Mouse (Mus musculus) adrenal gland, postnatal 10 days (tissue): ENCODE results near the gene Pcsk2. TPM values are rescaled to one million over a fixed set of nuclear protein-coding genes. Genes with fewer than 3 reads are reported as not detected.

Source experiments
- DNase-seq: peaks from one replicate; pipeline ENCODE4 v3.0.0; 2021; ENCODE audit warnings: mixed read lengths
- total RNA-seq, 2 experiments: library from RNA; stranded (reverse); gene quantifications; 2 replicates each; pipeline ENCODE4 v1.2.3; 2021

The Pcsk2 gene
- total RNA-seq, 2 experiments from 2014 or later: 3.6 to 4.0 TPM

DNA sequence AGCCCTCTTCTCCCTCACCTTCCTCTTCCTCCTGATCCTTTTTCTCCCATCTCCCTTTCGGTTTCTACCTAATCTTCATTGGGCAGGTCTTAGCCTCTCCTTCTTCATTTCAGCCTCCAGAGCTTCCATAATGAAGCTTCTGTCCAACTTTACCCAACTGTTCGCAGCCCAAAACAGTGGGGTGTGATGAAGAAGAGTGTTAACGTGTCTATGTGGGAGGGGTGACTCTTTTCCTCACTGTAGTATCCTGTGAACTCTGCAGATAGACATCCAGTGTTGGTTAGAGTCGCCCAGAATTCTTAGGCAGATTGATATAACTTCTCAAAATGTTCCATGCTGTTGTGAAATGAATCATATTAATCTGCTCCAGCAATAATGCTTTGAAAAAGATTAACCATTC, 98.4 kb downstream of the Pcsk2 start:
- DNase-seq: no peak

DNA sequence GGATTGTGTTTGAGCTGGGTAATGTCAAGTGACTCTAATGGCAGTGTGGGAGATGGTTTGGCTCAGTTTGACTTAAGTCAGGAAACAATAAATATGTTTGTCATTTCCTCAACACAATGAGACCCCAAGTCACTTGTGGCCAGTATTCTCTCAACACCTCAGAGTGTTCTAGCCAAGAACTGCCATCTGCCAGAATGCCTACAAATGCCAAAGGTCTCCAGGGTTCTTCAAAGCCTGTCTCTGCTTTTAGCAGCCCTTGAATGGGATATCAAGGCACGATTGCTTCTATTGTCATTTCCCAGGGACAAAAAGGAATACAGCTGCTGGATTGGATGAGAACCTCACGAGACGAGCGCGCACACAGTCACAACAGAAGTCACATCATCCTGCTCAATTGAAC, 100.0 kb downstream of the Pcsk2 start:
- no peak for DNase-seq

DNA sequence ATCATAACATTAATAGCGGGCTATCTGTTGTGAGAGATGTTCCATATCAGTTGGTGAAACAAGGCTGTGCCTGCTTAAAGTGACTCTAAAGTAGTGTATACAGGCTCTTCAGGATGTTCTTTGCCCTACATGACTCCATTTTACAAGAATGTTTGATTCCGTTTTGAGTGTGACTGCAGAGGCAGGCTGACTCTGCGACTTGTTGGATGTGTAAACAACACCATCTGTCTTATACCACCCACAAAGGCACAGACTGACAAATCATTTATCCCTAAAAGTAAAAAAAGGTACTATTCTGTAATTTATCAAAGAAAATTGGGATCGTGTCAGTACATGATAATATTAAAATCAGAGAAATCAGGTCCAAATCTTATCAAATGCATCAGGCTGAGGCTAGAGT, 108.7 kb downstream of the Pcsk2 start:
- DNase-seq: no peak

DNA sequence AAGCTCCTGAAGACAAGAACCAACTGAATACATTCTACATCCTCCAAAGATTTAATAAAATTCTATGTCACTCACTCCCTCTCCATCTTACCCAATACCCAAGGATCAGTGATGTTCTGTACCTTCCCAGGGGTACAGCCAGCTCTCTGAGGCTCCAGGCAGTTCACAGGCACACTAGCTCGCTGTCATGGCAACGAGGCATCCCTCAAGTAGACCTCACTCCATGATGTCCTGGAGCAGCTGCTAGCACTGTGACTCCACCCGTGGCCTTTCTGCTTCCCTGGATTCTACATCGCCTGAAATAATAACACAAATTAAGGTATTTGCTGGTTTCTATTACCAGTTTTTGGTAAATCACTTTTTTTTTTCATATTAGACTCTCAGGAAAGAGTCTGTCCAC, 111.0 kb downstream of the Pcsk2 start:
- DNase-seq: no peak

DNA sequence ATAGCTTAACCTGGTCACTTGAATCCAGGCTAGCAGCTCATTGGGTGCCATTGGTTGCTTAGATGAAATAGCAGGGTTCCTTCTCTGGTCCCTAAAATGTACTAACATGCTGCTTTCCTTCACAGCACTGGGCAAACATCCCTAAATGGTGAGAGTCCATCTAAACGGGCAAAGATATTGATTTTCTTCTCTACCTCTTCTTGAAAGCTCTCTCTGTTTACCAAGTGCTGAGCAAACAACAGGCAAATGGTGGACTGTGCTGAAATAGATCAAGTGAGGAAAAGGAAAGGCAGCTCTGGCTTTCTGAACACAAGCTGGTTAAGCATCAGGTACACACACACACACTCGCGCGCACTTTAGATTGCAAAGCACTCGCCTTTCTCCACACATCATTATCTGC, 120.8 kb downstream of the Pcsk2 start:
- DNase-seq: no peak

DNA sequence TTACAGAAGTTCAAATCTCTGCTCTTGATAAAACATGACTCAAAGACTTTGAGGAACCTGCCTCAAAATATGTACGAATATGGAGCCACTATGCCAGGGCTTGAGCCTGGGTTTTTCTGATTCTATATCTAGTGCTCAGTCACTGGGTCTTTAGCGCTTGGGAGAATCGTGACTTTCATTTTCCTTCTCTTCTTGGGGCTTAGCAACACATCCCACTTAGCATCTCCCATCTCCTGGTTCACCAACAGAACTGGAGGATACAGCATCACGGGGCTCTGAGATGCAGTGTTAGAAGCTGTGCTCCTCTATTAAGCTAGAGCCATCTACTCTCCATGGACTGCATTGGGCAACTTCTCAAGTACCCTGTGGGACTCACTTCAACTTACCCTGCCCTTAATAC, 131.9 kb downstream of the Pcsk2 start:
- no peak for DNase-seq

DNA sequence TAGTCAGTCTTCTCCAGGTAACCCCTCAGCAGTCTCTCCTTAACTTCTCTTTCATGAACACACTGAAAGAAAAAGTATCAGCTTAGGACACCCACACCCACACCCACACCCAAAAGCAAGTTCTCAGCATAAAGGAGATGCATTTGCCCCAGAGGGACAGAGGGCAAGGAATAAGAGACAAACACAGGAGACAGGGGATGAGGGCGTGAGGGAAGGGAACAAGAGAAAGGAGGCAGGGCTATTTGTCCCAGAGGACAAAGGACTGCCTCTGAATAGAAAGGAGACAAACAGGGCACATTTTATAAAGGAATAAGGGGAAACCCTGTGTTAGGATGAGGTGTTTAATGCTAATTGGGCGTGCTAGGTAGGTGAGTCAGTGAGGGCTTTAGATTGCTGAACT, 133.6 kb downstream of the Pcsk2 start:
- no peak for DNase-seq

DNA sequence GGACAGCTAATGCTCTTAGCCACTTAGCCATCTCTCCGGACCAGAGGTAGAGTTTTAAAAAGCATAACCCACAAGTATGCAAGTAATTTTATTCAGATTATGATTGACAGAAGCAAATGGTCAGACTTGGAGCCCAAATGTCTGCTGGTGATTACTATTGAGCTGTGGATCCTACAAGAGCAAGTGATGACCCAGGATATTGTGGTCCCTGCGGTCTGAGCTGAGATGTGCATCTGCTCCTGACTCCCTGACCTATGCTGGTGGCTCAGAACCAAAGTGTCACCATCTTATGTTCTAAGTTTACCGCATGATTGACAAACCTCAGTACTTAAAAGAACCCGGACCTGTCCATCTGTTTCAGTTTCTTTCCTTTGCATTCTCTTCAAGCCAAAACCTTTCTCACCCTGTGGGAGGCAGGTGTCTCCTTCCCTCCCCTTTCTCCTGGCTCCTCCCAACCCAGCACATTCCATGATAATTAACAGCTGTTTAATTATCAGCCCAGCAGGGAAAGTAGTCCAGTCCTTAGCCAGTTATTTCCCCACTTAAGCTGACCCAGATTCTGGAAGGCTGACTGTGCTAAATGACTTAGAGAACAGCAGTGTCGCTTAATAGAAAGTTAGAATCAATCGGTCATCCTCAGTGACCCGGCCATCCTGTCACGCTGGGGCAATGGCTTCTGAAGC, 136.1 kb downstream of the Pcsk2 start:
- no peak for DNase-seq

DNA sequence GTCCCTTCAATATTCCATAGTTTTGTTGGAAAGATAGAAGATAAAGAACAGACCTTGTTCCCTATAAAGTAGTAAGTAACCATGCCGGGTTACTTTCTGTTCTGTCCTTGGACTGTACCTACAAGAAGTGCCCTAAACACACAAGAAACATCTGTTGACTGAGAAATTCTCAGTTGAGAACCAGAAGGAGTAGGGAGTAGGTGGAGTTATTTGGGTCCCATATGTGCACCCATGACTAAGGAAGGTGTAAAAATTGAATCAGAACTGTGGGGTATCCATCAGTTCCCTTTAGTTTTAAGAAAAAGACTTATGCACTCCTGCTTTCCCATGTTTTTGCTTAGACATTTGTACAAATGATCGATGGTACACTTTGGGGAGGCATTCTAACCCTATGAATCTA, 137.6 kb downstream of the Pcsk2 start:
- DNase-seq: no peak

DNA sequence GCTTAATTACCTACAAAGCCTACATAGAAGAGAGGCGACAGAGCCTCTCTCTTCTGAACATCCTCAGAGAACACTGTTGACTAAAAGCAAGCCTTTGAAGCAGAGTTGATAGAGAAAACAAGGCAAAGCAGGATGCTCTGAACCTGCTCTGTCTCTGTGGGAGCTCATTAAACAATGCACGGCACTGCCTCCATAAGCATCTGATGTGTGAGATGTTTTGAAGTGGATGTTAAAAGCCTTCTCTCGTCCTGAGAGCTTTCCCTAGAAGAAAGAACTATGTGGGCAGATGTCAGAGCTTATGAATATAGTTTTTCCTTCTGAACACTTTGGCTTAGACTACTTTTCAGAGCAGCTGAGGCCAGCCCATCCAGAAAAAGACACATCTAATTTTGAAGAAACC, 145.3 kb downstream of the Pcsk2 start:
- no peak for DNase-seq

DNA sequence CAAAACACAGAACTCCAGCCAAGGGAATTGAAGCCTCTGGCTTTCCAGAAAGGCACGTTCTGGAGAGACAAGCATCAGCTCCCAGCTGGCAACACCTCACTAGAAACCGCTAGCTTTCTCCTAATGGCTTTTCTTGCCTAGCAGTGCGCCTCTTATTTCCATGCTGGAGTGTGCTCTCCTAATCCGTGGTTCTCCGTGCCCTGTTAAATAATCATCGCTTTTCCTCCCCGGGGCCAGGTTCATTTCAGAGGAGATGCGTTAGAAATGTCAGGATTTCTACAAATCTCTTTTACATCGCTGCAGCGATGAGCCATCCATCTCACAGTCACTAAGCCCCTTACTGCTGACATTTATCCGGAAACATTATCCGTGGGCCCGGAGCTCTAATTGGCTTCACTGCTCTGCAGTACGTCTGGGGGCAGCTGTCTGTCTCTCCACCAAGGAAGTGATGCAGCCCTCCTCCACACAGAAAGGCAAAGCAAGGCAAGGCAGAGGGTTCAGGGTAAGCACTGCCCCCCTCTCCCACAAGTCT, 150.1 kb downstream of the Pcsk2 start:
- no peak for DNase-seq

DNA sequence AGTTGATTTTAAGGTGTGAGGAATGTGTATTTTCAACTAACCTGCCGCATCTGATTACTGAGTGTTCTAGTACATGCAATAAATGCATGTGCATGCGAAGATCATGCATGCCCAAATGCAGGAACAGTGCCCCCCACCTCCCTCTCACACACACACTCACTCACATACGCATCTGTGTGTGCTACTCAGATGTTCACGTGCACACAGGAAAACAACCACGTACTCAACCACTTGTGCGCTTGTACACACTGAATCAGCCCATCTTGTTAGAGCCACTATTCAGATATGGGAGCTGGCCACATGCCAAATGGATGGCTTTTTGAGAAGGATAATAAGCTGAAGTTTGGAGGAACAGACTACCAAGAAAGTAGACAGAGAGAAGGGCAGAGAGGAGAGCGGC, 150.7 kb downstream of the Pcsk2 start:
- peak; percentile 13 for DNase-seq

DNA sequence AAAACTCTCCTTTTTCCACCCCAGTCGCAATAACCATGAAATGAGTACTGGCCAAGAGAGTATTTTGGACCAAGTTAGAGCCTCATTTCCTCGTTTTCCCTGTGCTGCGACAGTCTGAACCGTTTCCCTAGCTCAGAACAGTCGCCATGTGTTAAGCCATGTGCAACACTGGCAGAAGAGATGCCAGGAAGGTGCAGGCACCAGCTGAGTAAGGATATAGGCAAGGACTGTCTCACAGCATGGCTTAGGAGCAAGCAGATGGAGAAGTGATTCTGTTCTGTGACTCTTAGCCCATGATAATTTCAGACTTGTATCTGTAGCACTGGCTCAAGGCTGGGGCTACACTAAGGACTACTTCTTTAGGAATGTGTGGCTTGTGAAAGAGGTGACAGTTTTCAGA, 155.2 kb downstream of the Pcsk2 start:
- DNase-seq: no peak

DNA sequence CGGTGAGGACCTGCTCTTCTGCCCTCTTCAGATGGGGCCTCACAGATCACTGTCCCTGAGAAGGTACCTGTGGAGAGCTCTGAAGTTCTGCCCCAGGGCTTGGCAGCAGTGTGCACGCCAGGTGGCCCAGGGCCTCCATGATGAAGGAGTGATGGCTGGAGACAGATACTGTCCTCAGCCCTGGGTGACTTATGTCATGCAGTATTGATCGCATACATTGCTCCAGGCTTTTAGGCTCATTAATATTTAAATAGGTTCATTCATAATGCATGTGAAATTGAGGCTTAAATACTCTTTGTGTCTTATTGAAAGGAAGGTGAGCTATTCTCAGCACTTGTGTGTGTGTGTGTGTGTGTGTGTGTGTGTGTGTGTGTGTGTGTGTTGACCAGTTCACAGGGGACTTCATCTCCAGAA, 157.0 kb downstream of the Pcsk2 start:
- DNase-seq: no peak

DNA sequence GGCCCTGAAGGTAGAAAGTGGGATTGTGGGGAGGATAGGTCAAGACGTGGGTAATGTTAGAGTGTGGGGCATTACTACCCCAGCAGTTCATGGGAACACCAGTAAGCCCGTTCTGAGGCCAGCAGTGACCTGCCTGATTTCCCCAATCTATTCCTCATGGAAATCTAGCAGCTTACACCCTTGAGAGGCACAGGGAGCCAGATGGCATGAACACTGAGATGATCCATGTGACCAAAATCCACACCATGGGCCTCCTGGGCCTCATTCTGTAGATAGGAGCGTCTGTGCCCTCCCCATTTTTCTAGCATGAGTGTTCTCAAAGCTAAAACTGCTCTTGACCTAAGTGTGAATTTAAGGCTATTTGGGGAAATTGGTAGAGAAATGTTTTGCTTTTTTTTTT, 162.2 kb downstream of the Pcsk2 start:
- DNase-seq: no peak

DNA sequence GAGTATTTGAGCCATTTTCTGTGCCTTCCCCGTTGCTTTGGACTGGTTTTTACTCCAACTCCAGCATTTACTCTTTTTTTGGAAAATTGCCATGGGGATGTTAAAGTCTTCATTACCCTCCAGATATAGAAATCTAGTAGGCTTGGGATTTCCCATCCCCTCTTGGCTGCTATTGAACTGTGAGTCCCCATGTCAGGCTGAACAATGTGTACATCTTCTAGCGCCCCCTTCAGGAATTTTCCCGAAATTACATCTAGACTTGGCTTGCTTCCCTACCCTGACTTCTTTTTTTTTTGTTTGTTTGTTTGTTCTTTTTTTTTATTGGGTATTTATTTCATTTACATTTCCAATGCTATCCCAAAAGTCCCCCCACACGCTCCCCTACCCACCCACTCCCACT, 163.3 kb downstream of the Pcsk2 start:
- DNase-seq: no peak

DNA sequence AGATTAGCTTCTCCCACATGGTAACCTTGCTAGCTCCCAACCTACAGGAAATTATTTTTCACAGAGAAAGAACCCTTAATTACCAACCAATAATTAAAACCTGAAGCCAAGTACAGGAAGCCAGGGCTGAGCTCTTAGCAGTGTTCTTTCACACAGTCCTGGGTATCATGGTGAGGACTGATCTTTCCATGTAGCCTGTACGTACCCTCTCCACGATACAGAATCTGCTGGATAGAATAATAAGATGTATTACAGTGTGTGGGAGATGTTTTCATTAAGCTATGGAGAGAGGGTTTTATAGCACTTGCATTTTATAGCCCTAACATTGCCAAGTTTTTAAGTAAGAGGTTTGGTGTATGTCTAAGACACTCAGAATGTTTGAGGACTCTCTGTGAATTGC, 164.0 kb downstream of the Pcsk2 start:
- DNase-seq: no peak

DNA sequence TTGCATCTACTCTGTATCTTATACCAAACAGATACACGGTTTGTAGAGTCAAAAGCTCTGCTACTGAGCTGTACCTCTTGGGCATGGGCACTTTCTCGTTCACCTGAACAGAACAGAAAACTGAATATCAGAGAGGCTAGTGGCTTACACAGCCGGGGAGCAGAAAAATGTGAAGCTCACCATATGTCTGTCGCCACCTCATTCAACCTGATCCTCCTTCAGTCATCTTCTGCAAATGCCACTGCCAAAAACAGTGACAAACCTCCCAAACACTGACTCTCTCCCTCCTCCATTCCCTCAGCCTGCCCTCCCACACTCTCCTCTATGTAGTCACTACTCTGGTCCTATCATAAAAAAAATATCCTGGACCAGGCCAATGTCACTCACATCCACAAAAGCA, 165.9 kb downstream of the Pcsk2 start:
- DNase-seq: no peak

DNA sequence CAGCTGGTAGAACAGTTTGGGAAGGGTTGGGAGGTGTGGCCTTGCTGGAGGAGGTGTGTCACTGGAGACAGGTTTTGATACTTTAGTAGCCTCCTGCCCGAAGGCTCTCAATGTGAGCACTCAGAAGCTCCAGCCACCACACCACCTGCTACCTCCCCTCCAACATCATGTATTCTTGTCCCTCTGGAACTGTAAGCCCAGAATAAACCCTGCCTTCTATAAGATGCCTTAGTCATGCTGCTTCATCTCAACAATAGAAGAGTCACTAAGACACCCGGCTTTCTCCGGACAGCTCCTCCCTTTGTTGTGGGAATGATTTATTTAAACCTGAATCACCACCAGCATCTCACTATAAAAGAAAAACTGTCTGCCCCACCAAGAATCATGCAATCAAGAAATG, 166.9 kb downstream of the Pcsk2 start:
- DNase-seq: no peak

DNA sequence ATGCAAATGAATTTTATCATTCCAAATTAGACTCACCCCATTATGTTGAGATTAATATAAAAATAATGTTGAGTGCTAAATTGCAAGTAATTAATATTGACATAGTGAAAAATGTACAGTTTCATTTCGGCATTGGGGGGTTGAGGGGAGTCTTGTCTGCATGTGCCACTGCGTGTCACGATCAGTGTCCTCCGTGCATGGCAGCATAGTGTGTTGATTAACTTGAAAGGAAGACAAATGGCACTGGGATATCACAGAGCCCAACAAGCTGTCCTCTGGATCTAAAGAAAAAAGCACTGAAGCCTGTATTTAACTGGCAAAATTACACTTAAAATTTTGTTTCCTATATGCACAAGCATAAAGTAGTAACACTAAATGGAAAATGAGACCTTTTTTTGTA, 167.9 kb downstream of the Pcsk2 start:
- DNase-seq: no peak

DNA sequence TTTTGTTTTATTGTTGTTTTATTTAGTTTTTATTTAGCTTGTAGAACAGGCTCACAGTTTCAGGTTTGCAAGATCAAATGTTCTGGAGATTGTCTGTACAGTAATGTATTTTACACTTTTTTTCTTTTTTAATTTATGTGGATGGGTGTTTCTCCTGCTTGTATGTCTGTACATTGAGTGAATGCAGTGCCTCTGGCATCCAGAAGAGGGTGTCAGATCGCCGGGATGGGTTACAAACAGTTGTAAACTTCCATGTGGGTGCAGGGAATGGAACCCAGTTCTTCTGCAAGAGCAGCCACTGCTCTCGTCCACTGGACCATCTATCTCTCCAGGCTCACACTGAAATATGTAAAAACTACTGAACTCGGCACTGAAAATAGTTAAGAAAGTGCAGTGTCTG, 169.2 kb downstream of the Pcsk2 start:
- DNase-seq: no peak

DNA sequence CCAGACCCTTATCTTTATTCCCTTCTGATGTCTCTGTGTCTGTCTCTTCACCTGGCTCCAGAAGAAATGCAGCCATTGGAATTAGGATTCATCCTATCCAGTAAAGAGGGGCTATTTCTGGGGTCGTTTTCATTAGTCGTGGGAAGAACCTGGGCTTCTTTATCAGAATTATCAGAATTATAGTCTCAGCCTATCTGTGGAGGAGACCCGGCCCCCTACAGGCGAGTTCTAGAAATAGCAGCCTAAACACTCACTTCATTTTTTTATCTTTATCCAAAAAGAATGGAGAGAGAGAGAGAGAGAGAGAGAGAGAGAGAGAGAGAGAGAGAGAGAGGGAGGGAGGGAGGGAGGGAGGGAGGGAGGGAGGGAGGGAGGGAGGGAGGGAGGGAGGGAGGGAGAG, 177.3 kb downstream of the Pcsk2 start:
- DNase-seq: peak; percentile 18

DNA sequence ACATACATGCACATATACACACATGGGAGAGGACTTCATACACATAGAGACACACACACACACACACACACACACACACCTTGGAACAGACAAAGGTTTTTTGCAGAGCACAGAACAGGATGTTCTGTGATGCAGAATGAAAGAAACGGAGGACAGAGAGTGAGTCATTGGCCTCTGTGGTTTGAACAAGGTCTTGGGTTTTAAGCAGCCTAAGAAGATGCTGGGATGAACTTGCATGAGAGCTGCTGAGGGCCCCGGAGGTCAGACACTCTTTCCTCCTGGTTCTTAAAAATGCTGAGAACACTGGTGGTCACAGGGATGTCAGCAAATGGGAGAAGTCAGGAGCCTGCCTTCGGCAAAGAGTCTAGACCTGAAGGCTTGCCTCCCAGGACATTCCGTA, 178.1 kb downstream of the Pcsk2 start:
- peak; percentile 34 for DNase-seq

DNA sequence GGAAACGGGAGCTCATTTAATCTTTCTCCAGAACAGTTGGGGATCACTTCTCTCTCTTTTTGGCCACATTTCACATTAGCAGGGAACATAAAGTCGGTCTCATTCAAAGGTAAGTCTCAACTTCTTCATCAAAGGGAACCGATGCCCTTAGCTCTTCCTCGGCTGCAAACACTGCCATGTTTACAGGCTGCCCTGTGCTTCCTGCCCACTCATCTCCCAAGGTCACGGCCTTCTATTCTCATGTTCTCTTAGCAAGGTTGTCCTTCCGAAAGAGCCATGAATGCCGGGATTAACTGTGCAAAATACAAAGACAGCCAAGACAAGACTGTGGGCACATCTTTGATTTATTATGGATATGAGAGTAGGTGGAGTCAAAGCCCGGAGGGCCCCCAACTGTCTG, 178.8 kb downstream of the Pcsk2 start:
- DNase-seq: peak; percentile 46

DNA sequence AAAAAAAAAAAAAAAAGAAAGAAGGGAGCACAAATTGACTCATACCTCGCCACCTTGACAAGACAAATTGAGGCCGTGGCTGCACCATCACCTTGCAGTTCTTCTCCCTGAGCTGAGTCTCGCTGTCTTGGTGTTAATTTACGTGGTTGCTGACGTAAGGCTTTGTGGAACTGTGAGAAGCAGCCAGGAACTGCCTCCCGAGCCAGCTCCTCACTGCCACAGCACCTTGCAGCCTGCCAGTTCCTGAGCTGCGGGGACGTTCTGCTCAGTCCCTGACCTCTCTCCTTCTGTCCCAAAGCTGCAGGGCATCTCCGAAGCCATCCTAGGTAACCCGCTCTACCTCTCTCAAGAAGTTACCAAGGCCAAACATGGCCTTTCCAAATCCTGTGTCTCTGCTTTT, 186.5 kb downstream of the Pcsk2 start:
- peak; percentile 41 for DNase-seq
